Mouse (Mus musculus) thymus, adult 2 months (tissue): ENCODE results near the gene Gys2. TPM values are rescaled to one million over a fixed set of nuclear protein-coding genes. Genes with fewer than 3 reads are reported as not detected.

ENCODE experiments used
- DNase-seq: peaks from one replicate; pipeline ENCODE4 v3.0.0; 2021
- H3K27ac ChIP-seq: fragments of 200-500 bp; 2 replicates; pipeline ENCODE4 v1.5.1; 2012; ENCODE audit warnings: low read length, control low read depth; ENCODE audit not compliant: control insufficient read depth, insufficient read depth
- H3K27me3 ChIP-seq: fragments of 200-500 bp; 2 replicates; pipeline ENCODE4 v1.6.1; 2012; ENCODE audit warnings: mild to moderate bottlenecking, low read length, moderate library complexity, mixed read lengths; ENCODE audit not compliant: control insufficient read depth, insufficient read depth
- H3K36me3 ChIP-seq: fragments of 200-500 bp; 2 replicates; pipeline ENCODE4 v1.6.1; 2012; ENCODE audit warnings: mild to moderate bottlenecking, low read length, moderate library complexity; ENCODE audit not compliant: control insufficient read depth, insufficient read depth
- H3K4me1 ChIP-seq: fragments of 200-500 bp; replicated peaks from 2 replicates; pipeline ENCODE4 v1.6.1; 2012; ENCODE audit warnings: low read length; ENCODE audit not compliant: control insufficient read depth, insufficient read depth
- H3K4me3 ChIP-seq: fragments of 200-500 bp; 2 replicates; pipeline ENCODE4 v1.5.1; 2012; ENCODE audit warnings: mild to moderate bottlenecking, low read length, control low read depth, moderate library complexity; ENCODE audit not compliant: control insufficient read depth, insufficient read depth
- CTCF ChIP-seq: fragments of 200-500 bp; IDR thresholded peaks from 2 replicates; pipeline ENCODE4 v1.5.1; 2012; ENCODE audit warnings: mild to moderate bottlenecking, control low read depth, low read length, moderate library complexity, borderline replicate concordance; ENCODE audit not compliant: control insufficient read depth, poor library complexity, insufficient read depth; ENCODE audit errors: extremely low read depth
- POLR2A ChIP-seq: fragments of 200-500 bp; IDR thresholded peaks from 2 replicates; pipeline ENCODE4 v1.6.1; 2012; ENCODE audit warnings: mild to moderate bottlenecking, low read length, control low read depth, moderate library complexity; ENCODE audit not compliant: control insufficient read depth, poor library complexity, insufficient read depth; ENCODE audit errors: extremely low read depth
- WGBS: fragments of 180-500 bp; shearing (Covaris S2); methylation state at CpG from one replicate; pipeline ENCODE4 v1.1.7; 2018; 5-methylcytosine and 5-hydroxymethylcytosine counted together
- polyA plus RNA-seq: library from polyadenylated mRNA; depleted of rRNA; stranded (reverse); fragments of >200 nt; gene quantifications from 2 replicates; pipeline ENCODE4 v1.2.3, GENCODE M21; 2012

Gys2 gene
- polyA plus RNA-seq, 1 experiment = 0.74 TPM

DNA sequence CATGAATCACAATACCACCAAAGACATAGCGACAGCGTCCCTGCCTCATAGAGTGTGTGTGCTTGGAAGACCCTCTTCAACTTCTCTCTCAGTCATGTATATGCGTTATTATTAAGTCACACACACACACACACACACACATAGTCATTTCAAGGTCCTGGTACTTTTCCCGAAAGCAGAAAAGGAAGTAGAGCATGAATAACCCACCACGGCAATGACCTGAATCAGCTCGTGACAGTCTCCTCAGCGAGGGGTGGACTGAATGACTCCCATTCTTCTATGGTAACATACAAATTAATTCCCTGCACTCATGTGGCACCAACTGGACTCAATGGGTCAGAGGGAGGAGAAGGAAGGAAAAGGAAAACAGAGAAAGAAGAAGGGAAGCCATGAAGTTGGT lies 47.9 kb downstream of the Gys2 start:
- whole genome bisulfite sequencing = 46% methylated on average over 7 of the region's 7 CpGs
- TF ChIP-seq POLR2A = no peak
- no peak for TF ChIP-seq CTCF

DNA sequence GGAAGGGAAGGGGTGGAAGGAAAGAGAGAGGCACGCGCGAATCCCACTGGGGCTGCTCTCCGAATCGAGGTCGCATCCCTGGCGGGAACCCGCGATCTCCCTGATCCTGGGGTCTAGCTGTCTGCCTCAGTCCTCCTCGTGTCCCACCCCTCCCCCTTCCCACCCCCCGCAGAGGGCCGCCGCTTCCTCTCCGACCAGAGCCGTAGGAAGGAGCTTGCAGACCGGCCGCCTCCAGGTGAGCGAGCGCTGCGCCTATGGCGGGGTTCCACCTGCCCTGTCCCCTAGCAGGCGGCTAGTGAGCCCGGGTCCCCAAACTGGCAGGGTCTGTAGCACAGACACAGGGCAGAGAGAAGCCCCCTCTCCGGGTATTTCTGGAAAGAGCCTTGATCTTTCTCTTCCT lies 58.3 kb downstream of the Gys2 start:
- H3K27me3 ChIP-seq = peaks cover 5% of the 10 kb centered on the region
- H3K27ac ChIP-seq = no peak overlapping the region
- TF ChIP-seq CTCF (no peak), POLR2A (no peak)
- no peaks in the 10 kb centered on the region for H3K36me3 ChIP-seq
- H3K4me1 ChIP-seq = no peaks in the 10 kb centered on the region
- no peak for DNase-seq
- 3% methylated on average over 24 of the region's 24 CpGs for WGBS
- no peak overlapping the region for H3K4me3 ChIP-seq

More for the DNA sequence above, 47.9 kb downstream of the Gys2 start:
- no peaks in the 10 kb centered on the region for H3K36me3 ChIP-seq
- no peaks in the 10 kb centered on the region for H3K27me3 ChIP-seq
- no peaks in the 10 kb centered on the region for H3K4me1 ChIP-seq
- no peak overlapping the region for H3K27ac ChIP-seq
- DNase-seq = no peak
- no peak overlapping the region for H3K4me3 ChIP-seq

DNA sequence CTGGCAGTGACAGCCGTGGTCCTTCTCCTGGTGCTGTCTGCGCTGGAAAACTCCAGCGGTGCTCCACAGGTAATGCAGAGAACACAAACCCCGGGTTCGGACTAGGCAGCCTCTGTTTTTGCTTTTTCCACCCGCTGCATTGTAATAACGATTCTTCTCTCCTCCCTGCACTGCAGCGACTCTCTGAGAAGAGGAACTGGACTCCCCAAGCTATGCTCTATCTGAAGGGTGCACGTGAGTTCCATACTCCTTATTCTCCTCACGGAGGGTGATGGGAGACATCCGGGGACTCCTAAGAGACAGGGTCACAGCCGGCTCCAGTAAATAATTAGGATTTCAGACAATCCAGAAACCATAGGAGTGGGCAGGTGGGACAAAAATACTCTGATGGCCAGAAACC lies 59.1 kb downstream of the Gys2 start:
- H3K4me3 ChIP-seq = no peak overlapping the region
- no peaks in the 10 kb centered on the region for H3K36me3 ChIP-seq
- H3K27me3 ChIP-seq = peaks cover 5% of the 10 kb centered on the region
- TF ChIP-seq CTCF (no peak), POLR2A (no peak)
- no peak for DNase-seq
- WGBS = 11% methylated on average over 12 of the region's 12 CpGs
- no peaks in the 10 kb centered on the region for H3K4me1 ChIP-seq
- H3K27ac ChIP-seq = no peak overlapping the region

DNA sequence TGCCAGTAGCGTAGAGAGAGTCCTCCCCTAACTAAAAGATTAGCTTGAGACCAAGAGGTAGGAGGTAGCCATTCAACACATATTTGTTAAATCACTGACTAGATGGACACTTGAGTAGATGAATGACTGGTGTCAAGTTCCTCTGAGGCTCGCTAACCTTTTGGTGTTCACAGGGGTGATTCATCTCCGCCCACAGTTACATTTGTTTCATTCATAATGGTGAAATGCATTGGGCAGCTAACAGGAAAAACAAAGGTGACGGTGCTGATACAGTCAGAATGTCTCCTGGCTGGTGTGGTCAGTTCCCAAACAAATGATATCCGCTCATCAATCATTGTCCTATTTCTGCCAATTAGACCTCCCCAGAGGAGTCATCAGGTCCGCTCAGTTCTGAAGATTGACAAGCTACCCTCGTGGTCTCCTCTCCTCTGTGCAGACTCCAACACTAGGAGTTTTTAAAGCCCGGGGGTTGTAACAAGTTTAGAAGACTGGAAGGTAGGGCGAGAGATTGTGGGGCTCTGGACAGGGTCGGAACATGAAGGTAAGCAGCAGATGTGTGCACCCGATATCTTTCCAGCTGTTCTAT lies 59.9 kb downstream of the Gys2 start, which contains the start of gene Spx:
Gene Spx (plus strand): TSS at position 536 of the 586 bp plus-strand sequence.
- H3K4me1 ChIP-seq = no peaks in the 10 kb centered on the region
- H3K36me3 ChIP-seq = no peaks in the 10 kb centered on the region
- H3K4me3 ChIP-seq = no peak within 1 kb of the TSS
- DNase-seq = no peak
- WGBS = 83% methylated on average over 11 of the region's 11 CpGs
- H3K27me3 ChIP-seq = peaks cover 5% of the 10 kb centered on the region
- no peak within 1 kb of the TSS for H3K27ac ChIP-seq
- TF ChIP-seq POLR2A (no peak), CTCF (no peak)

DNA sequence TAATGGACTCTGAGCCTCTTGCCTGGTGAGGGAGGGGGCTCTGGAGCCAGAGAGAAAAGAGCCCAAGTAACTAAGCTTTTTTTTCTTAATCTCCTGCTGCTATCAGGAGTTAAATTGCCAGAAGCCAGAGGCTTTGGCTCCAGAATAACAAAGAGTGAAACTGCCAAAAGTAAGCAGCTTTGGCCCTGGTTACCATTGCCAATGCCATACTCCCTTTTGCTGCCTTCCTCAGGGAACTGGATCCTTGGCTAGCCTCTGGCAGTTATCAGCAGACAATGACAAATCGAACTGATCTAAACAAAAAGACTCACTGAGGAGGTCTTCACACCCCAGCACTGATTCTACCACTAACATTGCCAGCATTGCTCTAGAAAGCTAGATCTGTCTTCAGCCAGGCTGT lies 61.8 kb downstream of the Gys2 start:
- peaks cover 5% of the 10 kb centered on the region for H3K27me3 ChIP-seq
- H3K4me1 ChIP-seq = no peaks in the 10 kb centered on the region
- H3K4me3 ChIP-seq = no peak overlapping the region
- no peaks in the 10 kb centered on the region for H3K36me3 ChIP-seq
- TF ChIP-seq CTCF (no peak), POLR2A (no peak)
- no peak overlapping the region for H3K27ac ChIP-seq
- no peak for DNase-seq
- WGBS = 26% methylated on average over 1 of the region's 1 CpGs

DNA sequence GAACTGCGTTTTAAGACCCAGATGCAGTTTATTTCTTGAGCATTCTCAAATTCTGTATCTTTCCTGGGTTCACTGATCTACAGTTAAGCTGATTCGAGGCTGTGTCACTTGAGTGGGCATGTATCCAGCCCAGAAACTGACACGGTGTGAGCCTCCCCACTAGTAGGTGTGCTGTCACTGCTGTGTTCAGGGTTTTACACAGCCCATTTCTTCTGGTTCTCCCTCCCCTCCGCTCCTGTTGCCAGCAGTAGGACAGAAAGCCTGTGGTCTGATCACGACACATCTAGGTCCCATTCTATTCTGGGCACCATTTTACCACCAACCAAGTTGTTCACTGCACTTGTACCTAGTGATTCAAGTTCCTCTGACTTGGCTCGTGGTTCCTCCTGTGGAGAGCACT lies 77.2 kb downstream of the Gys2 start:
- H3K4me1 ChIP-seq = no peaks in the 10 kb centered on the region
- H3K36me3 ChIP-seq = peaks cover 12% of the 10 kb centered on the region; the same call in 1 of the 2 replicates
- WGBS = 77% methylated on average over 6 of the region's 6 CpGs
- H3K4me3 ChIP-seq = no peak overlapping the region
- DNase-seq = no peak
- TF ChIP-seq POLR2A (no peak), CTCF (no peak)
- H3K27ac ChIP-seq = no peak overlapping the region
- no peaks in the 10 kb centered on the region for H3K27me3 ChIP-seq

DNA sequence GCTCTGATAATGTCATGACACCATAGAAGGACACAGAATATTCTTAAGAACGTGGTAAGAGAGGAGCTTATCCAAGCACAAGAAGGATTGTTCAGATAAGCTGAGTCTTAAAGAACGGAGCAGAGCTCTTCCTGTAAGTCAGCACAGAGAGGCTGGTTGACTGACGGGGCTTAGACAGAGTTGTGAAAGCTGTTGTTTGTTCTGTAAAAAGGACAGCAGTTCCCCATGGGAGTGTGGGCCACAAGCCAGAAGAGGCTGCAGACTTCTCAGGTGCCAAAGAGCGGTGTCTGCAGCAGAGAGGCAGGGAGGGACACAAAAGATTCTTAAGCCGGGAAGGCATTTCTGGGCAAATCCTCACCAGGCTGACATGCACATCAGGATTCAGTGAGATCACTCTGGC lies 78.2 kb downstream of the Gys2 start:
- Histone ChIP-seq H3K4me3 (no peak overlapping the region), H3K4me1 (no peaks in the 10 kb centered on the region), H3K36me3 (peaks cover 5% of the 10 kb centered on the region; the same call in 1 of the 2 replicates), H3K27ac (no peak overlapping the region), H3K27me3 (no peaks in the 10 kb centered on the region)
- TF ChIP-seq POLR2A (no peak), CTCF (no peak)
- no peak for DNase-seq
- whole genome bisulfite sequencing = 94% methylated on average over 5 of the region's 5 CpGs
